Mouse (Mus musculus) CD4-positive helper T cell, adult 2 months (primary cell): ENCODE results near the gene Ywhaq.
A peak's percentile ranks its signal among the peaks of the same experiment; 100 is the strongest.

Experiments
- DNase-seq: peaks from one replicate; pipeline ENCODE4 v3.0.0-alpha.2; 2012; ENCODE audit warnings: low read depth, missing footprints, low spot score

Gene Ywhaq

DNA sequence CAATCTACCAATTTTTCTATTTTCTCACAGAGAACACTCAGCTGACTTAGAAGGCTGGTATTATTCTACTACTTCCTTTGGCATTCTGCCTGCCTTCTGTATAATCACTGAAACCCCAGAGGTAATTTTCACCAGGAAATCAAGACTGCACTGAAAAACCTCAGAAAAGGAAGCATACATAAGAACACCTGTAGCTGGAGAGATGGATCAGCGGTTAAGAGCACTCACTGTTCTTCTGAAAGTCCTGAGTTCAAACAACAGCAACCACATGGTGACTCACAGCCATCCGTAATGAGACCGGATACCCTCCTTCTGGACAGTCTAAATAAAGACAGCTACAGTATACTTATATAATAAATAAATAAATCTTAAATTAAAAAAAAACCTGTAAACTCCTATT is 7.8 kb downstream of the Ywhaq start:
- peak; percentile 52 for DNase-seq

GRCm38 (mm10) chr12:21408789-21409367 is 8.6 kb downstream of the Ywhaq start:
- DNase-seq, result no peak

DNA sequence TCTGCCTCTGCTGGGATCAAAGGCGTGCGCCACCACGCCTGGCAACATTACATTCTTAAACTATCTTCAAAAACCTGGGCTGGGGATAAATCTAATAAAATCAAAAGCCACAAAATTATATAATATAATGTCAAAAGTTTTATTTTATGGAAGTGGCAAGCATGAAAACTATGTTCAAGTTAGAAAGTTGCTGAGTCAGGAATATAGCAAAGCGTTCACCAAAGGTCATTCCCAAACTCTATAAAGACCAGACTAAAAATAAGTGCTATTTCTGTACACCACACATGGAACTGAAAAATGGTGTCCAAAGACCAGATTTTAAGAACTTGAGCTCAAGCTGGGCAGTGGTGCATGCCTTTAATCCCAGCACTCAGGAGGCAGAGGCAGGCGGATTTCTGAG is 14.7 kb downstream of the Ywhaq start:
- DNase-seq, result no peak

- no peak for DNase-seq
Observed at GRCm38 (mm10) chr12:21386201-21386600, 31.2 kb downstream of the Ywhaq start.

- peak; percentile 9 for DNase-seq
Observed at GRCm38 (mm10) chr12:21378765-21379346, 38.6 kb downstream of the Ywhaq start.

- no peak for DNase-seq
Observed at GRCm38 (mm10) chr12:21375376-21376157, 41.9 kb downstream of the Ywhaq start.

DNA sequence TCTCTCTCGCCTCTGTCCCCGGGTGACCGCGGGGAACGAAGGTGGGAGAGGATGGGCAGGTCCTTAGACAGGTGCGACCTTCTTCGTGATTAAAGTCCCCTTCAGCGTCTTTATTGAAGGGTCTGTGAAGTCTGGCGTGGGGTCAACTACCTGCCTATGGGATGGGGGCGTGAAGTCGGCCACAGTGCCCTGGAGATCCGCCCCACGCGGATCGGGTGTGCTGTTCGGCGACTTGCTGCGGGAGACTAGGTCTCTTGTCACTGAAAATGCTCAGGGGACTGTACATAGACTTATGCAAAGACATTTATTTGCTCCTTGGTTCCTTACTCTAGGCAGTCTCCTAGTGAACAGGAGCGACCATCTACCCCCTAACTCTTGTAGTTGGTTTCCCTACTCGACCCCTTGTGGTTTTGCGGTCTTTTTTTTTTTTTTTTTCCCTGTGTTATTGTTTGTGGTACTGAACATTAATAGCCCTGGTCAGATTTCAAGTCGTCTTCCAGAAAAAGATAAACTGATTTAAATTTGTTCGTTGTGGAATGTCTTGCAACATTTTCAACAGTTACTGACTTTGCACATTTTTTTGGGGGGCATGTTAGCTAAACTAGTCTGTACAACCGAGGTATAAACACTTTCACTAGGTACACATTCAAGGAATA is 43.5 kb downstream of the Ywhaq start:
- no peak for DNase-seq

- DNase-seq, result peak; percentile 98
Observed at GRCm38 (mm10) chr12:21373100-21373819, 44.2 kb downstream of the Ywhaq start, which contains the start of gene Adam17. Gene Adam17 (minus strand): TSS chr12:21373632.

DNA sequence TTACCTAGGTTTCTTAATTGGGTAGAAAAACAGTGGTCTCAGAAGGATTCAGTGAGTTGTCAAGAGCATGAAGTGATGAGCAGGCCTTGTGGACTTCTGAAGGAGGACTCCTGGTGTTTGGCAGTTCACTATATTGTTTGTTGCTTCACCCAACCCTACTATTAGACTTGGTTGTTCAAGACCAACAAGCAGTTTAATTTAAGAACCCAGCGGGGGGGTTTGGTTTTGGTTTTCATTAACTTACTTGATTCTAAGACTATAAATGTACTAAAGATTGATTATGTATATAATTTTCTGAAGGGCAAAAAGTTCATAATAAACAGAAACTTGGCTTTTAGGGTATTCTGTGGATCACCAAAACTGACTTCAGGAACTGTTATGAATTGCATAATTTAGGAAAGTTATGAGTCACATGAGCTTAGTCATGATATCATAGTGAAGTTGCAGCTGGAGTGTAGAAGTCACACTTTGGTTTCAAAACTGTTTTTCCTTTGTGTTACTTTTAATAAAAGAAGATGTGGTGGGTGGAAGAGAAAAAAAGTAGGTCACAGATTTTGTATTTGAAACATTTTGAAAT is 47.3 kb downstream of the Ywhaq start:
- DNase-seq, result no peak

GRCm38 (mm10) chr12:21369087-21369410 is 48.4 kb downstream of the Ywhaq start:
- no peak for DNase-seq

DNA sequence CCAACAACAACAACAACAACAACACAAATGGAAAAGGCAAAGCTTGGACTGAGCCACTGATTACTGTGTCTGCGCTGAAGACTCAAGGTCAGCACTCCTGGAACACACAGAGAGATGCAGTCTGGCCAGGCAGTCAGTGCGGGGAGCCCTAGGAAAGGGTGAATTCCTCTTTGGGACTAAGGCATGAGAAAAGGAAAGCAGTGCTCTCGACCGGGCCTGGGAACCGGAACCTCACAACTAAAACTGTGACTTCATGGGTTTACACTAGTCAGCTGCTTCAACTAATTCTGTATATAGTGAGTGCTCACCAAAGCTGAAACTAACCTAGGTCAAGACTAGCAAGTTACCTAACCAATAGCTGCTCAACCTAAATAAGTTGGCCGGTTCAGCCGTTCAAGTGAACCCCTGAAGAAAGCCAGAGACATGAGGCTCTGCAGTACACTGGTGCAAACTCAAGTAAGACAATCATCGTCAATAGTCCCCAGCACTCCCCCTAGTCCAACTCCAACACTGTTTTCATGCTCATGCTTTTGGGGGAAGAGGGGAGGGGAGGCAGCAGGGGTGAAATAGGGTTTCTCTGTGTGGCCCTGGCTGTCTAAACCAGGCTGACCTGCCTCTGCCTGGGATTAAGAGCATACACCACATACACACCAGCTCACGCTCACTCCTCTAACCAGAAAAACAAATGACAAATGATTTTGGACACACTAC is 48.9 kb downstream of the Ywhaq start:
- no peak for DNase-seq

DNA sequence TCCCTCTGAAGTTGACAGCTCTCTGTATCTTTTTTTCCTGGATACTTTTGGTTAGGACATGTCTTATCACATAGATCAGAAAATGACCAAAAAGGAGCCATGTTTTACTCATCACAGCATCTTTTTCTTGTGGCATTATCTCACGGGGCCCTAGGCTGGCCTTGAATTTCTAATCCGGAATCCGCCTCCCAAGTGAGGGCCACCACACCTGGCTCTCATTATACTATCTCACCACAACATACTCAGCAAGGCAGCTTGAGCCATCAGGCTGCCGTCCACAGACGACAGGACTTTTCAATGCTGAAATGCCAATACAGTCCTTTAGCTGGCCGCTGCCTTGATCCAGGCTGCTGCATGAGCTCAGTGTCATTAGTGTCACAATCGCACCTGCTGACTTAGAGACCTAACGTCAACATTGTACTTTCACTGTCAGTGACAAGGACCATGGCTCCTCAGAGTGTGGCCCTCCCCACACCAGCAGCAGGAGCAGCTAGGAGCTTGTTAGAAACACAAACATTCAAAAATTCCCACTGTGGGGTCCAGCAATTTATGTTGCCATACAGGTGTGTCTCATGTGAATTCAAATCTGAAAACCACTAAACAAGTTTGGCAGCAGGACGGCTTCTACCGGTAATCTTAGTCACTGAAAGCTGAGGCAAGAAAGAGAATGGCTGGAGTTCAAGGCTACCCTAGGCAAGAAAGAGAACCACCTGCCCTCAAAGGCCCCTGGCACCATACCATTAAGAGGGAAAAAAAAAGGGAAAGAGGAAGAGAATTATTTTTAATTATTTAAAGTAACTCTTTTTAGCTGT is 52.6 kb downstream of the Ywhaq start:
- DNase-seq, result no peak

- DNase-seq, result no peak
Observed at GRCm38 (mm10) chr12:21363195-21363594, 54.2 kb downstream of the Ywhaq start.

DNA sequence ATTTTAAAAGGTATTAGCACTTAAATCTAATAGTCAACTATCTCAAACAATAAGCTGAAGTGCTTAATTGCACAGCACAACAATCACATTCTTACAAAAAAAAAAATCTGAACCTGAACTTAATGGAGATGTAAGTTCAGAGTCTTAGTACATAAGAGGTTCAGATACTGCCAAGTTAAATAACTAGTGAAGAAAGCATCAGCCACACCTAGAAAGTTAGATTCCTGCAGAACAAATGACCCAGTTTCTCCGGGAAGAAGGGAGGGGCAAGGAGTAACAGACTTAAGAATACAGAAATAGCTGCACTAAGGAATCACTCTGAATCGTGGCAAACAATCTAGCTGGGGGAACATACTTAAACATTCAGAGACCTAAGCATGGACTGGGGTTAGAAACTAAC is 54.8 kb downstream of the Ywhaq start:
- DNase-seq, result no peak

- no peak for DNase-seq
Observed at GRCm38 (mm10) chr12:21353681-21354080, 63.8 kb downstream of the Ywhaq start.

DNA sequence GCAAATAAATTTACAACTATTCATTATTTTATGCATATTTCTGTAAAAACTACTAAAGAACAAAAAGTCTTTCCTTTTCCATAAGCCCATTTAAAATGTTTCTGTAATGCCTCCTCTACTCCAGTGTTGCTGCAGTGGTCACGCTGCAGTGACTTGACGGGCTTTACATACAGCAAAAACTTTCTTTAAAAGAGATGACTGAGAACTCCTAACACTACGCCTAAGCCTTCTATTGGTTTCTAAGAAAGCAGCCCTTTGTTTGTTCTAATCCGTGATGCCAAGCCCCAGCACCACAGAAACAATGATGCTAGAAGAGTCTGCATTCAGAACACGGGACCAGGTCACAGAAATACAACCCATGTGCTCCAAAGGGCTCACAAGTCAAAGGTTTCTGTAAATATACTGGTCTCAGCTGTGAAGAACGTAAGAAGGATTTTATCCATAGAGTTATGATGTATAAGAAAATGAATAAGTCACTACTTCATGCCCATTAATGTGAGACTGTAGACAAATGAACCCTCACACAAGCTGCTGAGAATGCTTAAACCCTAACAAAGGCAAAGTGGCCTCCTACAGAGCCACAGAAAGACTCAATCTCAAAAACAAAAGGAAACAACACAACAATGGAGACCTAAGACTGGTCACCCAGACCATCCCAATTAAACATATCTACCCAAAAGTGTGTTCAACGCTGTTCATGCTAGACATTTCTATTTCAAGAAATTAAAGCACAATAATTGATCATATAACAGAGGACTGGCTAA is 67.1 kb downstream of the Ywhaq start:
- DNase-seq, result no peak

- no peak for DNase-seq
Observed at GRCm38 (mm10) chr12:21346972-21347371, 70.5 kb downstream of the Ywhaq start.

DNA sequence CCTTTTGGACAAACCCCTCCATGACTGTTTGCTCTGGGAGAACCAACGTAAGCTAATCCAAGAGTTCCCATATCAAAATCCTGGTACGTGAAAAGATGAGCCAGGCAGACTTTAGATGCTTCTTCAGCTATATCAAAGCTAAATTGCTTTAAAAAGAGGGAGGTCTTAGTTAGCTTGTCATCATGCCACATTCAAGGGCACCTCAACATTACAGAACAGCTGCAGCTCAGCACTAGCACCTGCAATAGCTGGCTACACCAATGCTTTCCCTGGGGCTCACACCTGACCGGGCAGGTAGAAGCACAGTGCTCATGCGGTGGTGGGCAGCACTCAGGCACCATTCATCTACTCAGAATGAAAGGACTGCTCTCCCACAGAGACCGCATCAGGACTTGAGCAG is 76.8 kb downstream of the Ywhaq start:
- no peak for DNase-seq
